In the genomic region with DNA sequence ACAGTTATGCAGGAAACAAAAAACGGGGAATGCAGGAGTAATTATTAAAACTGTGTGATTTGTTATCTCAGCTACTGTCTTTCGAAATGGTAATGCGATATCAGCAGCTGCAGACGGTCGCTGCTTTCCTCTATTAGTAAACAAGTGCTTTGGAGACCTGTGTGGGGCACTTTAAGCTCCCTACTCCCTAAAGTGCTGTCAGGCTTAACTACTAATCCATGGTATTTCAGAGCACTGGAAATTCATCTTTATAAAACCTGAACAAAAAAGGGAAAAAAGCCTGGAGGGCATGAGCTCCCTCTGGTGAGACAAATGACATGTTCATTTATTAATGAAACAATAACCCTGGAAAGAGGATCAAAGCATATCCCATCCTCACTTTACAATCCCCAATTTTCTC, we compare ENCODE assay signal across 17 mouse cellular contexts.
DNase-seq lines count a peak whose midpoint lies in the region; ATAC-seq and TF ChIP-seq lines count a peak whose summit lies in the region.
"Had no signal": no experiment of that assay in that cellular context is flagged by ENCODE, and none has a peak within 500 bp of the region (broad histone marks: within the 10 kb centered on the region; RNA-seq: fewer than 3 reads in every experiment).

No protein-coding gene starts in this region.

- peak overlapping the region; percentile 20 for H3K4me2 ChIP-seq in hindbrain, embryonic 14.5 days (replicated peaks)
- H3K4me2 ChIP-seq in hindbrain, embryonic 12.5 days (replicated peaks), result no peak overlapping the region
- H3K4me2 ChIP-seq in forebrain, embryonic 14.5 days (ENCODE audit: low read length), result peak overlapping the region; percentile 29; the same call in 1 of the 2 replicates
- H3K4me2 ChIP-seq in midbrain, embryonic 11.5 days, result peak overlapping the region; percentile 22; the same call in 1 of the 2 replicates
- H3K4me2 ChIP-seq: embryonic facial prominence, embryonic 15.5 days; intestine, embryonic 15.5 days; liver, embryonic 11.5 days had no signal

- no peak for TF ChIP-seq CTCF in thymus, adult 2 months (IDR thresholded peaks at IDR 0.05; ENCODE audit: borderline replicate concordance, control insufficient read depth, extremely low read depth, insufficient read depth, low read length, poor library complexity)

- no peak for DNase-seq in hindbrain, embryonic 14.5 days (ENCODE audit: low spot score)
- DNase-seq in forebrain, embryonic 14.5 days (ENCODE audit: low spot score), result peak; percentile 18
- no peak for DNase-seq in midbrain, embryonic 11.5 days (ENCODE audit: low spot score, missing footprints)
- peak; percentile 42 for DNase-seq in retina, embryonic 14.5 days (ENCODE audit: low spot score)
- DNase-seq in cerebellum, adult 11 months, result no peak
- DNase-seq in thymus, adult 2 months, result no peak
- DNase-seq: cerebellum, adult 9-11 months; heart, postnatal 10 days; kidney, adult 9 months; kidney, postnatal 25 days; lung, adult 18-20 months; right cerebral cortex, postnatal 25 days had no signal

- H3K9me3 ChIP-seq in hindbrain, embryonic 14.5 days (ENCODE audit: control insufficient read depth, low read length), result no peaks in the 10 kb centered on the region
- H3K9me3 ChIP-seq in hindbrain, embryonic 12.5 days (replicated peaks), result no peaks in the 10 kb centered on the region
- 0 out of 2 replicates have a peak, but pooled peaks cover 4% of the 10 kb centered on the region for H3K9me3 ChIP-seq in forebrain, embryonic 14.5 days (replicated peaks; ENCODE audit: control insufficient read depth, low read length)
- no peaks in the 10 kb centered on the region for H3K9me3 ChIP-seq in midbrain, embryonic 11.5 days (ENCODE audit: control insufficient read depth, low read length)
- H3K9me3 ChIP-seq: embryonic facial prominence, embryonic 15.5 days; heart, embryonic 10.5 days; intestine, embryonic 15.5 days had no signal

- no peak overlapping the region for H3K27ac ChIP-seq in hindbrain, embryonic 14.5 days
- H3K27ac ChIP-seq in hindbrain, embryonic 12.5 days, result no peak overlapping the region
- no peak overlapping the region for H3K27ac ChIP-seq in forebrain, embryonic 14.5 days (ENCODE audit: low read depth, low read length)
- H3K27ac ChIP-seq in midbrain, embryonic 11.5 days (ENCODE audit: low read depth, low read length), result no peak overlapping the region; the same call in 1 of the 2 replicates
- no peak overlapping the region for H3K27ac ChIP-seq in thymus, adult 2 months (ENCODE audit: control insufficient read depth, insufficient read depth, low read length)
- H3K27ac ChIP-seq: embryonic facial prominence, embryonic 15.5 days; heart, embryonic 10.5 days; intestine, embryonic 15.5 days had no signal

- WGBS in hindbrain, embryonic 14.5 days, result 20% methylated on average over 5 of the region's 5 CpGs
- 23% methylated on average over 5 of the region's 5 CpGs for WGBS in hindbrain, embryonic 12.5 days
- 2% methylated on average over 5 of the region's 5 CpGs for WGBS in forebrain, embryonic 14.5 days
- 15% methylated on average over 5 of the region's 5 CpGs for WGBS in midbrain, embryonic 11.5 days
- 61% methylated on average over 5 of the region's 5 CpGs for WGBS in thymus, adult 2 months

- peaks cover 5% of the 10 kb centered on the region for H3K4me1 ChIP-seq in hindbrain, embryonic 14.5 days (replicated peaks; ENCODE audit: control insufficient read depth, insufficient read depth, low read length)
- peaks cover 13% of the 10 kb centered on the region for H3K4me1 ChIP-seq in hindbrain, embryonic 12.5 days
- peaks cover 8% of the 10 kb centered on the region for H3K4me1 ChIP-seq in forebrain, embryonic 14.5 days (ENCODE audit: control insufficient read depth, insufficient read depth, low read length)
- peaks cover 25% of the 10 kb centered on the region for H3K4me1 ChIP-seq in midbrain, embryonic 11.5 days (ENCODE audit: control insufficient read depth, insufficient read depth, low read length)
- no peaks in the 10 kb centered on the region for H3K4me1 ChIP-seq in thymus, adult 2 months (replicated peaks; ENCODE audit: control insufficient read depth, insufficient read depth, low read length)
- H3K4me1 ChIP-seq: embryonic facial prominence, embryonic 15.5 days; heart, embryonic 10.5 days; intestine, embryonic 15.5 days had no signal

- ATAC-seq in hindbrain, embryonic 14.5 days (ENCODE audit: low FRiP score), result no peak
- no peak for ATAC-seq in hindbrain, embryonic 12.5 days (ENCODE audit: low FRiP score)
- no peak; the same call in 1 of the 2 replicates for ATAC-seq in forebrain, embryonic 14.5 days
- ATAC-seq in midbrain, embryonic 11.5 days (ENCODE audit: low FRiP score), result peak; percentile 55
- ATAC-seq: intestine, embryonic 15.5 days had no signal

- H3K9ac ChIP-seq in hindbrain, embryonic 14.5 days, result no peak overlapping the region
- no peak overlapping the region for H3K9ac ChIP-seq in hindbrain, embryonic 12.5 days
- no peak overlapping the region for H3K9ac ChIP-seq in forebrain, embryonic 14.5 days (ENCODE audit: low read length)
- no peak overlapping the region for H3K9ac ChIP-seq in midbrain, embryonic 11.5 days (ENCODE audit: low read length)
- H3K9ac ChIP-seq: embryonic facial prominence, embryonic 15.5 days; intestine, embryonic 15.5 days had no signal

- no peak overlapping the region for H3K4me3 ChIP-seq in hindbrain, embryonic 14.5 days (replicated peaks; ENCODE audit: low read length)
- no peak overlapping the region for H3K4me3 ChIP-seq in hindbrain, embryonic 12.5 days
- H3K4me3 ChIP-seq in forebrain, embryonic 14.5 days (ENCODE audit: low read depth, low read length), result no peak overlapping the region
- no peak overlapping the region for H3K4me3 ChIP-seq in midbrain, embryonic 11.5 days (ENCODE audit: low read depth, low read length)
- no peak overlapping the region for H3K4me3 ChIP-seq in thymus, adult 2 months (ENCODE audit: control insufficient read depth, insufficient read depth, low read length)
- H3K4me3 ChIP-seq: embryonic facial prominence, embryonic 15.5 days; intestine, embryonic 15.5 days had no signal

- no peak for TF ChIP-seq POLR2A in thymus, adult 2 months (IDR thresholded peaks at IDR 0.05; ENCODE audit: control insufficient read depth, extremely low read depth, insufficient read depth, low read length, poor library complexity)

- no peaks in the 10 kb centered on the region for H3K36me3 ChIP-seq in hindbrain, embryonic 14.5 days (replicated peaks; ENCODE audit: control insufficient read depth, insufficient read depth)
- H3K36me3 ChIP-seq in hindbrain, embryonic 12.5 days, result no peaks in the 10 kb centered on the region
- no peaks in the 10 kb centered on the region for H3K36me3 ChIP-seq in forebrain, embryonic 14.5 days (ENCODE audit: control insufficient read depth, insufficient read depth, low read length)
- 0 out of 2 replicates have a peak, but pooled peaks cover 2% of the 10 kb centered on the region for H3K36me3 ChIP-seq in midbrain, embryonic 11.5 days (ENCODE audit: control insufficient read depth, insufficient read depth, low read length)
- no peaks in the 10 kb centered on the region for H3K36me3 ChIP-seq in thymus, adult 2 months (ENCODE audit: control insufficient read depth, insufficient read depth, low read length)
- H3K36me3 ChIP-seq: embryonic facial prominence, embryonic 15.5 days; heart, embryonic 10.5 days; intestine, embryonic 15.5 days had no signal

- no peaks in the 10 kb centered on the region for H3K27me3 ChIP-seq in hindbrain, embryonic 14.5 days (ENCODE audit: control insufficient read depth, insufficient read depth, low read length)
- H3K27me3 ChIP-seq in hindbrain, embryonic 12.5 days, result no peaks in the 10 kb centered on the region
- H3K27me3 ChIP-seq in forebrain, embryonic 14.5 days (replicated peaks; ENCODE audit: control insufficient read depth, insufficient read depth, low read length), result peaks cover 7% of the 10 kb centered on the region
- H3K27me3 ChIP-seq in midbrain, embryonic 11.5 days (ENCODE audit: control insufficient read depth, insufficient read depth, low read length), result no peaks in the 10 kb centered on the region
- H3K27me3 ChIP-seq in thymus, adult 2 months (ENCODE audit: control insufficient read depth, insufficient read depth, low read length), result no peaks in the 10 kb centered on the region
- H3K27me3 ChIP-seq: embryonic facial prominence, embryonic 15.5 days; intestine, embryonic 15.5 days had no signal

Comparison
In these comparisons a context has a peak if more than half of its experiments do, and no peak if none do; other contexts are left out.
1. DNase-seq: peak in forebrain, embryonic 14.5 days (single experiment) and retina, embryonic 14.5 days (single experiment); none in hindbrain, embryonic 14.5 days (single experiment), midbrain, embryonic 11.5 days (single experiment), cerebellum, adult 11 months (single experiment) and thymus, adult 2 months (single experiment).